Mouse (Mus musculus) myocyte (in vitro differentiated cells): ENCODE data around the gene Smg9.

Experiments
- CEBPB ChIP-seq: IDR thresholded peaks from 2 replicates; pipeline ENCODE4 v1.6.1; 2011; ENCODE audit warnings: mild to moderate bottlenecking, moderate library complexity; ENCODE audit not compliant: poor library complexity, insufficient read depth, severe bottlenecking
- MYOD1 ChIP-seq, 3 experiments: IDR thresholded peaks; one replicate each; pipeline ENCODE4 v1.6.1; 2011; ENCODE audit warnings: control low read depth in 2 of 3, low read depth in 2 of 3, mild to moderate bottlenecking in 2 of 3, moderate library complexity in 1 of 3; ENCODE audit not compliant: insufficient read length in 2 of 3, control insufficient read depth in 1 of 3
- POLR2A ChIP-seq: IDR thresholded peaks from one replicate; pipeline ENCODE4 v1.6.1; 2011; ENCODE audit warnings: low read depth, mild to moderate bottlenecking, control low read depth, moderate library complexity; ENCODE audit not compliant: insufficient read length
- POLR2AphosphoS2 ChIP-seq: IDR thresholded peaks from one replicate; pipeline ENCODE4 v1.6.1; 2011; ENCODE audit warnings: low read depth, control low read depth; ENCODE audit not compliant: insufficient read length
- REST ChIP-seq: IDR thresholded peaks from one replicate; pipeline ENCODE4 v1.6.1; 2011; ENCODE audit warnings: mild to moderate bottlenecking, control low read depth, moderate library complexity; ENCODE audit not compliant: insufficient read depth, insufficient read length
- USF1 ChIP-seq: IDR thresholded peaks from one replicate; pipeline ENCODE4 v1.6.1; 2011; ENCODE audit warnings: low read depth, mild to moderate bottlenecking, control low read depth, moderate library complexity

- peak; percentile 39 for TF ChIP-seq POLR2AphosphoS2
- TF ChIP-seq POLR2A = no peak
- TF ChIP-seq CEBPB = no peak
- no peak for TF ChIP-seq MYOD1 (IDR thresholded peaks at IDR 0.05; ENCODE audit: control insufficient read depth in 1 of 3, insufficient read length in 2 of 3, low read depth in 2 of 3)
- TF ChIP-seq REST = no peak
- no peak for TF ChIP-seq USF1
Observed at GRCm38 (mm10) chr7:24423956-24424732, 24.7 kb downstream of the Smg9 start.
